Mouse (Mus musculus) neural tube, embryonic 14.5 days (tissue): Measurements from ENCODE around the gene Tex45. TPM values are rescaled to one million over a fixed set of nuclear protein-coding genes. Genes with fewer than 3 reads are reported as not detected.

Experiments used
- ATAC-seq: fragments of 200-750 bp; cut with Nextera tagmentation; 2 replicates; pipeline ENCODE4 v1.8.0; 2017; ENCODE audit warnings: low read depth, mild to moderate bottlenecking, moderate TSS enrichment, moderate library complexity
- H3K27ac ChIP-seq: fragments of 300-500 bp; sonication (generic); 2 replicates; pipeline ENCODE4 v1.5.1; 2014; ENCODE audit warnings: low read depth, mild to moderate bottlenecking, control low read depth, low read length, moderate library complexity, mixed read lengths
- H3K27me3 ChIP-seq: fragments of 300-500 bp; sonication (generic); 2 replicates; pipeline ENCODE4 v1.6.1; 2014; ENCODE audit warnings: low read length; ENCODE audit not compliant: control insufficient read depth, insufficient read depth
- H3K36me3 ChIP-seq: fragments of 300-500 bp; sonication (generic); 2 replicates; pipeline ENCODE4 v1.6.1; 2014; ENCODE audit warnings: low read length, mixed read lengths; ENCODE audit not compliant: control insufficient read depth, insufficient read depth
- H3K4me1 ChIP-seq: fragments of 300-500 bp; sonication (generic); 2 replicates; pipeline ENCODE4 v1.6.1; 2014; ENCODE audit warnings: low read length; ENCODE audit not compliant: control insufficient read depth, insufficient read depth
- H3K4me2 ChIP-seq: fragments of 300-500 bp; sonication (generic); 2 replicates; pipeline ENCODE4 v1.6.1; 2014; ENCODE audit warnings: mild to moderate bottlenecking, low read depth, low read length, control low read depth
- H3K4me3 ChIP-seq: fragments of 300-500 bp; sonication (generic); 2 replicates; pipeline ENCODE4 v1.5.1; 2014; ENCODE audit warnings: low read depth, low read length, control low read depth, mixed read lengths
- H3K9ac ChIP-seq: fragments of 300-500 bp; sonication (generic); replicated peaks from 2 replicates; pipeline ENCODE4 v1.6.1; 2014; ENCODE audit warnings: low read depth, mild to moderate bottlenecking, control low read depth, low read length, mixed read lengths
- H3K9me3 ChIP-seq: fragments of 300-500 bp; sonication (generic); 2 replicates; pipeline ENCODE4 v1.6.1; 2016; ENCODE audit warnings: low read length; ENCODE audit not compliant: control insufficient read depth
- WGBS: fragments of 180-500 bp; shearing (Covaris S2); extraction: QIAGEN DNeasy Blood & Tissue Kit; methylation state at CpG from one replicate; pipeline ENCODE4 v1.1.7; 2014; 5-methylcytosine and 5-hydroxymethylcytosine counted together
- polyA plus RNA-seq: library from polyadenylated mRNA; unstranded; fragments of >200 nt; fragmentation: Nextera tagmentation; extraction: Ambion mirVana; gene quantifications from 2 replicates; pipeline ENCODE4 v1.2.1, GENCODE M21; 2014

Tex45 gene
- polyA plus RNA-seq, 1 experiment from 2014 or later: 0.66 TPM

- Histone ChIP-seq H3K9me3 (no peaks in the 10 kb centered on the region), H3K4me2 (no peak overlapping the region), H3K4me3 (no peak overlapping the region), H3K4me1 (no peaks in the 10 kb centered on the region), H3K27me3 (no peaks in the 10 kb centered on the region), H3K27ac (no peak overlapping the region), H3K9ac (no peak overlapping the region), H3K36me3 (peaks cover 44% of the 10 kb centered on the region)
- peak; percentile 50; the same call in 1 of the 2 replicates for ATAC-seq
- 29% methylated on average over 5 of the region's 5 CpGs for WGBS
Observed at GRCm38 (mm10) chr8:3450670-3451069, 20.0 kb upstream of the Tex45 start.

GRCm38 (mm10) chr8:3451992-3452391 is 18.7 kb upstream of the Tex45 start:
- 98% methylated on average over 25 of the region's 25 CpGs for WGBS
- Histone ChIP-seq H3K4me3 (no peak overlapping the region), H3K4me2 (no peak overlapping the region), H3K36me3 (peaks cover 52% of the 10 kb centered on the region), H3K9me3 (no peaks in the 10 kb centered on the region), H3K9ac (no peak overlapping the region), H3K4me1 (no peaks in the 10 kb centered on the region), H3K27ac (no peak overlapping the region), H3K27me3 (no peaks in the 10 kb centered on the region)
- no peak for ATAC-seq

- no peak overlapping the region for H3K4me2 ChIP-seq
- H3K9me3 ChIP-seq: no peaks in the 10 kb centered on the region
- H3K27ac ChIP-seq: no peak overlapping the region
- H3K36me3 ChIP-seq: no peaks in the 10 kb centered on the region
- H3K4me3 ChIP-seq: no peak overlapping the region
- H3K4me1 ChIP-seq: no peaks in the 10 kb centered on the region
- WGBS: 84% methylated on average over 2 of the region's 2 CpGs
- ATAC-seq: no peak
- no peaks in the 10 kb centered on the region for H3K27me3 ChIP-seq
- H3K9ac ChIP-seq: no peak overlapping the region
Observed at GRCm38 (mm10) chr8:3463248-3463647, 7.4 kb upstream of the Tex45 start.

GRCm38 (mm10) chr8:3464309-3464708 is 6.4 kb upstream of the Tex45 start:
- WGBS: 58% methylated on average over 5 of the region's 5 CpGs
- no peak for ATAC-seq
- Histone ChIP-seq H3K4me2 (no peak overlapping the region), H3K27me3 (no peaks in the 10 kb centered on the region), H3K4me1 (no peaks in the 10 kb centered on the region), H3K9me3 (no peaks in the 10 kb centered on the region), H3K27ac (no peak overlapping the region), H3K9ac (no peak overlapping the region), H3K36me3 (no peaks in the 10 kb centered on the region), H3K4me3 (no peak overlapping the region)

- Histone ChIP-seq H3K4me3 (peak within 1 kb of the TSS; percentile 38), H3K27ac (peak within 1 kb of the TSS; percentile 82), H3K9me3 (no peaks in the 10 kb centered on the region), H3K4me1 (no peaks in the 10 kb centered on the region), H3K9ac (peak within 1 kb of the TSS; percentile 53), H3K27me3 (no peaks in the 10 kb centered on the region), H3K4me2 (peak within 1 kb of the TSS; percentile 64), H3K36me3 (no peaks in the 10 kb centered on the region)
- peak; percentile 93 for ATAC-seq
- WGBS: 9% methylated on average over 32 of the region's 32 CpGs
Observed at GRCm38 (mm10) chr8:3467006-3467885, 3.4 kb upstream of the Tex45 start, which contains the start of gene Pex11g. TSS of gene Pex11g (minus strand) at chr8:3467680.

- H3K27me3 ChIP-seq: no peaks in the 10 kb centered on the region
- WGBS: 54% methylated on average over 9 of the region's 9 CpGs
- no peaks in the 10 kb centered on the region for H3K9me3 ChIP-seq
- H3K9ac ChIP-seq: peak overlapping the region; percentile 53
- H3K4me3 ChIP-seq: peak overlapping the region; percentile 38
- no peaks in the 10 kb centered on the region for H3K36me3 ChIP-seq
- H3K4me2 ChIP-seq: peak overlapping the region; percentile 64
- 0 out of 2 replicates have a peak, but pooled peaks have one; percentile 12 for ATAC-seq
- peak overlapping the region; percentile 82 for H3K27ac ChIP-seq
- H3K4me1 ChIP-seq: no peaks in the 10 kb centered on the region
Observed at GRCm38 (mm10) chr8:3467886-3468545, 2.6 kb upstream of the Tex45 start.

- 92% methylated on average over 1 of the region's 1 CpGs for WGBS
- Histone ChIP-seq H3K27ac (no peak overlapping the region), H3K4me1 (no peaks in the 10 kb centered on the region), H3K36me3 (no peaks in the 10 kb centered on the region), H3K9ac (no peak overlapping the region), H3K4me3 (no peak overlapping the region), H3K9me3 (no peaks in the 10 kb centered on the region), H3K4me2 (no peak overlapping the region), H3K27me3 (no peaks in the 10 kb centered on the region)
- no peak for ATAC-seq
Observed at GRCm38 (mm10) chr8:3468838-3469237, 1.8 kb upstream of the Tex45 start.

GRCm38 (mm10) chr8:3475715-3476429 is 5.2 kb downstream of the Tex45 start:
- Histone ChIP-seq H3K4me2 (peak overlapping the region; percentile 48), H3K4me1 (no peaks in the 10 kb centered on the region), H3K9me3 (no peaks in the 10 kb centered on the region), H3K36me3 (no peaks in the 10 kb centered on the region), H3K9ac (peak overlapping the region; percentile 44), H3K27ac (no peak overlapping the region), H3K27me3 (no peaks in the 10 kb centered on the region), H3K4me3 (peak overlapping the region; percentile 25)
- 28% methylated on average over 37 of the region's 37 CpGs for WGBS
- ATAC-seq: peak; percentile 75
